Mouse (Mus musculus): ENCODE results near the gene Pqlc2.

Pqlc2 gene

GRCm38 (mm10) chr4:139310171-139310898, at the start of gene Pqlc2, which contains the start of gene Akr7a5:
TSS of gene Pqlc2 (minus strand) at chr4:139310708.
TSS of gene Akr7a5 (plus strand) at chr4:139310744.
- DNase-seq (ENCODE audit: low read depth): peak; percentile 85

- DNase-seq (ENCODE audit: low read depth): no peak
Measured at GRCm38 (mm10) chr4:139357211-139357610, 46.7 kb upstream of the Pqlc2 start.

- DNase-seq (ENCODE audit: low read depth): no peak
Measured at GRCm38 (mm10) chr4:139352832-139353231, 42.3 kb upstream of the Pqlc2 start.

GRCm38 (mm10) chr4:139351931-139352711, 41.6 kb upstream of the Pqlc2 start, which contains the start of the genes Mrto4, Emc1 and Ubr4:
TSS of gene Mrto4 (minus strand) at chr4:139352576.
TSS of gene Emc1 (plus strand) at chr4:139352587.
TSS of gene Ubr4 (plus strand) at chr4:139352609.
- peak; percentile 58 for DNase-seq (ENCODE audit: low read depth)

GRCm38 (mm10) chr4:139345416-139346019, 35.0 kb upstream of the Pqlc2 start:
- no peak for DNase-seq (ENCODE audit: low read depth)

- no peak for DNase-seq (ENCODE audit: low read depth)
Measured at GRCm38 (mm10) chr4:139343718-139344117, 33.2 kb upstream of the Pqlc2 start.

- DNase-seq (ENCODE audit: low read depth): no peak
Measured at GRCm38 (mm10) chr4:139341556-139342233, 31.2 kb upstream of the Pqlc2 start.

GRCm38 (mm10) chr4:139340835-139341234, 30.3 kb upstream of the Pqlc2 start:
- DNase-seq (ENCODE audit: low read depth): no peak

GRCm38 (mm10) chr4:139338145-139338544, 27.6 kb upstream of the Pqlc2 start:
- DNase-seq (ENCODE audit: low read depth): no peak

GRCm38 (mm10) chr4:139336822-139337483, 26.4 kb upstream of the Pqlc2 start:
- DNase-seq (ENCODE audit: low read depth): peak; percentile 93

GRCm38 (mm10) chr4:139335507-139335906, 25.0 kb upstream of the Pqlc2 start:
- no peak for DNase-seq (ENCODE audit: low read depth)

- DNase-seq (ENCODE audit: low read depth): no peak
Measured at GRCm38 (mm10) chr4:139334631-139335295, 24.3 kb upstream of the Pqlc2 start.

GRCm38 (mm10) chr4:139330605-139331004, 20.1 kb upstream of the Pqlc2 start:
- peak; percentile 97 for DNase-seq (ENCODE audit: low read depth)

- DNase-seq (ENCODE audit: low read depth): no peak
Measured at GRCm38 (mm10) chr4:139319740-139320139, 9.2 kb upstream of the Pqlc2 start.

GRCm38 (mm10) chr4:139318449-139318848, 7.9 kb upstream of the Pqlc2 start:
- DNase-seq (ENCODE audit: low read depth): no peak

GRCm38 (mm10) chr4:139312632-139313031, 2.1 kb upstream of the Pqlc2 start:
- DNase-seq (ENCODE audit: low read depth): no peak

GRCm38 (mm10) chr4:139311707-139312106, 1.2 kb upstream of the Pqlc2 start:
- DNase-seq (ENCODE audit: low read depth): no peak

- DNase-seq (ENCODE audit: low read depth): no peak
Measured at GRCm38 (mm10) chr4:139310899-139311701, 592 bp upstream of the Pqlc2 start.

GRCm38 (mm10) chr4:139309651-139310050, 857 bp downstream of the Pqlc2 start:
- no peak for DNase-seq (ENCODE audit: low read depth)

GRCm38 (mm10) chr4:139307916-139308315, 2.6 kb downstream of the Pqlc2 start:
- DNase-seq (ENCODE audit: low read depth): no peak

Data from c-Kit-positive CD71-negative TER-119-negative erythroid progenitor cells, embryonic 14.5 days (primary cell).